Mouse (Mus musculus): Measurements from ENCODE around the gene Tnni2.

- TF ChIP-seq CTCF (IDR thresholded peaks at IDR 0.05; ENCODE audit: borderline replicate concordance, extremely low read depth, insufficient read depth, insufficient read length) (no peak), POLR2A (IDR thresholded peaks at IDR 0.05; ENCODE audit: borderline replicate concordance, extremely low read depth, insufficient read depth, insufficient read length, poor library complexity, severe bottlenecking) (no peak)
Observed at GRCm38 (mm10) chr7:142421826-142422225, 19.8 kb upstream of the Tnni2 start.

Data from brain, embryonic 14.5 days (tissue).